Mouse (Mus musculus) gastrocnemius, adult 2 months (tissue): ENCODE measurements around the gene Rora. TPM values are rescaled to one million over a fixed set of nuclear protein-coding genes. Genes with fewer than 3 reads are reported as not detected.

Source experiments
- DNase-seq: peaks from one replicate; pipeline ENCODE4 v3.0.0; 2022
- H3K27ac ChIP-seq: fragments of 200-600 bp; 2 replicates; pipeline ENCODE4 v1.8.1; 2022; ENCODE audit warnings: mild to moderate bottlenecking
- H3K4me3 ChIP-seq: fragments of 200-600 bp; 2 replicates; pipeline ENCODE4 v1.8.1; 2022; ENCODE audit warnings: mild to moderate bottlenecking, moderate library complexity
- CTCF ChIP-seq: fragments of 200-600 bp; IDR thresholded peaks from 2 replicates; pipeline ENCODE4 v1.8.1; 2022; ENCODE audit warnings: antibody characterized with exemption, mild to moderate bottlenecking, moderate library complexity
- intact Hi-C: fragments of 180-260 bp; cut with DNase I; formaldehyde crosslinking; loops from one replicate; pipeline ENCODE4 v1.15.1; 2025
- total RNA-seq, 2 experiments: library from RNA; stranded (reverse); gene quantifications; 2 replicates each; pipeline ENCODE4 v1.2.3; 2021

Gene Rora
- total RNA-seq, 2 experiments from 2014 or later = 60.6 to 112 TPM

DNA sequence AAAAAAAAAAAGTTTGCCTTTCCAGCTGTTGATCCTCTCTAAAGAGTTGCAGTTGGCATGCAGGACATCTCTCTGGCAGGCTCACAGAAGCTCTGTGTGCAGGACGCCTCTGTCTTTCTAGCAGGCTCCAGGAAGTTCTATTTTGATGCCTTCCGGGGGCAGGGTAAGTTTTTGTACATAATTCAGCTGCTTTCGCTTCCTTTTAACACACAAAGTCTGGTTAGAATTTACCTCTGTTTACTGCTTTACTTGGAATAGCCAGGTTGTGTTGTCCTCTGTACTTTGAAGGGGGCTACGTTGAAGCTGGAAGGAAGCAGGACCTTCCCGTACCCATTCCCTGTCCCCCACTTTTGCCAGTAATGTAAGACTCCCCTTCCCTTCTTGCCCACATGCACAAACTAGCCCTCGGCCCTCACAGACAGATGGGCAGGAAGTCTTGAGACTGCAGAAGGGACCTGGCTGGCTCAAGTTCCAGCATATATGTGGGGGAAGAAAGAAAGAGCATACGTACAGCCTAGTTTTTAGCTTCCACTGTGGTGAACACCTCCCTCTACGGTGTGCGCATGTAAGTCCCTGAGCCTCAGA lies 231.0 kb downstream of the Rora start:
- Histone ChIP-seq H3K27ac (peak overlapping the region; percentile 70), H3K4me3 (peak overlapping the region; percentile 41)
- DNase-seq = peak; percentile 50
- no peak for TF ChIP-seq CTCF
- intact Hi-C loops = no loop called here

- intact Hi-C loops = no loop called here
Measured at GRCm38 (mm10) chr9:68888670-68889069, 235.1 kb downstream of the Rora start.

GRCm38 (mm10) chr9:68891431-68891830 lies 237.8 kb downstream of the Rora start:
- DNase-seq = no peak
- Histone ChIP-seq H3K27ac (no peak overlapping the region; the same call in 1 of the 2 replicates), H3K4me3 (no peak overlapping the region)
- TF ChIP-seq CTCF = no peak
- intact Hi-C loops = no loop called here

More at GRCm38 (mm10) chr9:68888670-68889069, 235.1 kb downstream of the Rora start:
- DNase-seq = peak; percentile 78
- Histone ChIP-seq H3K4me3 (peak overlapping the region; percentile 59), H3K27ac (peak overlapping the region; percentile 40; the same call in 1 of the 2 replicates)
- TF ChIP-seq CTCF = no peak

- no peak for DNase-seq
- Histone ChIP-seq H3K27ac (no peak overlapping the region), H3K4me3 (no peak overlapping the region)
- intact Hi-C loops = no loop called here
- no peak for TF ChIP-seq CTCF
Measured at GRCm38 (mm10) chr9:68892356-68892755, 238.8 kb downstream of the Rora start.

- intact Hi-C loops = no loop called here
- DNase-seq = no peak
- no peak for TF ChIP-seq CTCF
- Histone ChIP-seq H3K27ac (no peak overlapping the region), H3K4me3 (no peak overlapping the region)
Measured at GRCm38 (mm10) chr9:68892859-68893258, 239.3 kb downstream of the Rora start.

DNA sequence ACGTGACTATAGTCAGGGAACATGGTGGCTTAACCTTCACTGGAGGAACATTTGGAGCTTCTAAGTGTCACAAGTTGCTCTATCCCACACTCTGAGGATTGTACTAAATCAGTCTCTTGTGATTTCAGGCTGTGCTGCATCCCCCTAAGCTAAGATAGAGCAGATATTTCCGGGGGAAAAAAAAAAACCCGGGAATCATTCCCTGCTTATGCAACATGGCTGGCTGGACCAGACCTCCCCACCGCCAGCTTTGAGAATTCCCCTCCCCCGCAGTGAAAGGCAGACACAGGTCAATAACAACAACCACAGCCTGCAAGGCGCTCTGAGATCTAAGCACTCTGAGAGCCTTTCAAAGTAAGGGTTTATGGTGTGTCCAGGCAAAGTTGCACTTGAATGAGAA lies 244.7 kb downstream of the Rora start:
- peak; percentile 49 for DNase-seq
- no peak overlapping the region for H3K4me3 ChIP-seq
- intact Hi-C loops = no loop called here
- TF ChIP-seq CTCF = no peak
- peak overlapping the region; percentile 43; the same call in 1 of the 2 replicates for H3K27ac ChIP-seq

- DNase-seq = no peak
- Histone ChIP-seq H3K27ac (0 out of 2 replicates have a peak overlapping the region, but pooled peaks have one; percentile 4), H3K4me3 (no peak overlapping the region)
- TF ChIP-seq CTCF = peak; percentile 30; the same call in 1 of the 2 replicates
- intact Hi-C loops = no loop called here
Measured at GRCm38 (mm10) chr9:68899525-68900222, 246.1 kb downstream of the Rora start.

DNA sequence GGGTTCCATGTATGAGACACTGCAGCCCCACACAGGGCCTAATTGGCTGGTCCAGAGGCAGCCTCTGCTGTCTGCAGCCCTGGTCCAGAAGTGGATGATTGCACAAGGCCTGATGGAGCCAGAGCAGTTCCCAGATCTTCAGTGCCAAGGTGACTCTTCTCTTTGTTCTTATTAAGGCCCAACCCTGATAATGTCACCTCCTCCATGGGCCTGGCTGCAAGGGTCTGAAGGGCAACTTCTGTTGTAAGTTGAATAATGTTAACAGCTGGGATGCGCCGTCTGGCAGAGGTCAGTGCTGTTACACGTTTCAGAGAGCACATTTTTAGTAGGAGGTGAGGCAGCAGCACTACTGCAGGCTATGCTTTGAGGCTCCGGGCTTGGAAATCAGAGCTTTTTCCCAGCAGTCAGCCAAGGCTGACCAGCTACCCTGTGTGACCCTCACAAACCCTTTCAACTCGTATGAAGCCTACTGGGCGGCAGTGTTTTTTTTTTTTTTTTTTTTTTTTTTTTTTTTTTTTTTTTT lies 252.8 kb downstream of the Rora start:
- no peak overlapping the region for H3K4me3 ChIP-seq
- no peak overlapping the region for H3K27ac ChIP-seq
- no peak for TF ChIP-seq CTCF
- intact Hi-C loops = no loop called here
- DNase-seq = no peak

GRCm38 (mm10) chr9:68912483-68913151 lies 259.0 kb downstream of the Rora start:
- Histone ChIP-seq H3K4me3 (no peak overlapping the region), H3K27ac (peak overlapping the region; percentile 76; the same call in 1 of the 2 replicates)
- DNase-seq = no peak
- TF ChIP-seq CTCF = no peak
- intact Hi-C loops = no loop called here

GRCm38 (mm10) chr9:68913191-68913697 lies 259.7 kb downstream of the Rora start:
- TF ChIP-seq CTCF = no peak
- intact Hi-C loops = no loop called here
- no peak for DNase-seq
- peak overlapping the region; percentile 76; the same call in 1 of the 2 replicates for H3K27ac ChIP-seq
- H3K4me3 ChIP-seq = no peak overlapping the region

- peak; percentile 69 for DNase-seq
- peak overlapping the region; percentile 76 for H3K27ac ChIP-seq
- no peak overlapping the region for H3K4me3 ChIP-seq
- intact Hi-C loops = no loop called here
- no peak for TF ChIP-seq CTCF
Measured at GRCm38 (mm10) chr9:68914541-68915275, 261.1 kb downstream of the Rora start.

- intact Hi-C loops = no loop called here
- no peak overlapping the region for H3K27ac ChIP-seq
- DNase-seq = no peak
Measured at GRCm38 (mm10) chr9:68916741-68917140, 263.2 kb downstream of the Rora start.

More at GRCm38 (mm10) chr9:68916741-68917140, 263.2 kb downstream of the Rora start:
- no peak for TF ChIP-seq CTCF
- H3K4me3 ChIP-seq = no peak overlapping the region
